Mouse (Mus musculus) gonadal fat pad, adult 2 months (tissue): ENCODE data around the gene Atp6v1e1. TPM values are rescaled to one million over a fixed set of nuclear protein-coding genes. Genes with fewer than 3 reads are reported as not detected.
"Not testable (repeated sequence)": the region's sequence is repeated elsewhere in the genome, so short reads cannot be mapped to it uniquely, and the experiment has no call there.

Source experiments
- DNase-seq: peaks from one replicate; pipeline ENCODE4 v3.0.0-alpha.2; 2012; ENCODE audit warnings: low read depth
- polyA plus RNA-seq: library from polyadenylated mRNA; depleted of rRNA; stranded (reverse); fragments of >200 nt; gene quantifications from 2 replicates; pipeline ENCODE4 v1.2.3, GENCODE M21; 2012; rRNA removed

Atp6v1e1 gene
- polyA plus RNA-seq, result 184 and 241 TPM in 2 replicates

- no peak for DNase-seq
Measured at GRCm38 (mm10) chr6:120822307-120822928, at the start of gene Atp6v1e1. TSS of gene Atp6v1e1 (minus strand) at chr6:120822793.

- no peak for DNase-seq
Measured at GRCm38 (mm10) chr6:120871286-120871685, 48.7 kb upstream of the Atp6v1e1 start.

GRCm38 (mm10) chr6:120868824-120869223 lies 46.2 kb upstream of the Atp6v1e1 start:
- no peak for DNase-seq

DNA sequence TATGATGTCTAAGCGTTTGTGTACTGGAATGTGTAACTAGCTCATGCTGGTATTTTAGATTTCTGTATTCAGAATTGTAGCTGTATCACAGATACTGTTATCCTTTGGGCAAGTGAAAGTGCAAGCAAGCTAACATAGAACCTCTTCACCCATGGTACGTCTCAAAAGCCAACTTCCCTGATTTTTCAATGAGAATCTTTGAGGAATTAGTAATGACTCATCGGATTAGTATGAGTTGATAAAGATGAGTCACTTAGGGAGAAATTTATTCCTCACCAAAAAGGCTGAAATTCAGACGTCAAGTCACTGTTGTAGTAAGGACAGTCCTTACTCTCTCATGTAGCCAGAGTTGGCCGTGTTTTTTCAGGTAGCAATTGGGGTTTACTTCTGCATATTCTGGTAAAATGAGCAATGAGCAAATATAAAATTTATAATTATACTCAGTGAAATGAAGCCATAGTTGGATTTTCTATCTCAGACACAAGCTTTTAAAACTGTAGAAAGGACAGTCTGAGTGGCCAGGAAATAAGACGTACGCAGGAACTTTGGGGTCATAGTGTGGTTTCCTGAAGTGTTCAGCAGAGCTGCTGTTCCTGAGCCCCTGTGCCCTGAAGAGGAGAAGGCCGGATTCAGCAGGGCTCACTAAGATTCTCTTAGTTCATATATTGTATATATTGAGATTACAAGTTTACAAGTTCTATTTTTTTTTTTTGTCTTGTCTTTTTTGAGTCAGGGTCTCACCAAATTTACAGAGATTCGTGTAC lies 43.6 kb upstream of the Atp6v1e1 start:
- no peak for DNase-seq

GRCm38 (mm10) chr6:120860079-120860478 lies 37.5 kb upstream of the Atp6v1e1 start:
- DNase-seq, result no peak

DNA sequence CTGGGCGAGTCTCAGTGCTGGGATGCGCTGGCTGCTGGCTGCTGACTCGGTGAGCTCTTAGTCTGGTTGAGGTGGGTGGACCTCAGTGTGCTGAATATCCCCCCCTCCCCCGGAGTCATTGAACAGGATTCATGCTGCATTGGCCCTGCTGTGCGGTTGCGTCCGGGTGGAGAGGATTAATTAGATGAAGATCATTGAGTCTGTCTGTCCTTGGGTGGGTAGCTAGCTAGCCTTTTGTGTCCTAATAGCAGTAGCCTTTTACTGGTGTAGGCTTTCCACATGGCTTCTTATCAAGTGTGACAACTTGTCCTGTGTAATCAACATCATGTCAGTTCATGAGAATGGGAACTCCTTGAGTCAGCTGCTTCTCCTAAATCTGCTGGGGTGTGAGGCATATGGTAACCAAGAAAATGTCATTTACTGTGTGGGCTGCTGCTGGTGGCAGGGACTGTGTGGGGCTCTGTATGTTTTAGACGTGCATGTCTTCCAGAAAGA lies 35.7 kb upstream of the Atp6v1e1 start:
- DNase-seq, result no peak

DNA sequence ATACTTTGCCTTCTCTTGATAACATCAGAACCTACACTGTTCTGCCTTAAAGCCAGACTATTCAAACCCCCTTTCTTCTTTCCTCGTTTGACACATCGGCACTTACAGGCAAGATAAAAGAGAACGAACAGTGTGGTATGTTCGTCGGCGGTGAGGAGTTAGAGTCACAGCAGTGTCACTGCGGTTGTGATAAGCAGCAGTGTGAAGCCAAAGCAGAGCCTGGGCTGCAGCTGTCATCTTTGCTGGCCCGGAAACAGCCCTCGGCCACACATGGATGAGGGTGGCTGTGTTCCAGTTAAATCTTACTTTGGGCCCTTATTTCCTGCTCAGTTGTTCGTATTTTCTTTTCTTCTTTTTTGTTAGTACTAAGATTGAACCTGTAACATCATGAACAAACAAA lies 31.8 kb upstream of the Atp6v1e1 start:
- no peak for DNase-seq

DNA sequence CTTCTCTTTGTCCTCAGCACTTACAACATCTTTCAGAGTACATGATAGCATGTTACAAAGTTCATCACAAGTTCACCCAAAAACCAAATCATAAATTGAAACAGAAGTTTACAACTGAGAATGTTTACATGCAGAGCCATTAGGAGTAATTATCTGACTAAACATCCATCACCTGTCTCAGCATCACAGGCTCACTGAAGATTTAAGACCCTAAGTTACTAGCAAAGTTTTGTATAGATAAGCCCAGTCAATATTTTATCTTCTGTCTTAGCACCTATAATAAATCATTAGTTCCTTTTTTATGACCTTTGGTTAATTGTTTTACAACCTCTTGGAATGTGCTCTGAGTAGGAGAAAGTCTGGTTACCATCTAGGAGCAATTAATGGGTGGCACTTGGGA lies 28.1 kb upstream of the Atp6v1e1 start:
- DNase-seq, result not testable (repeated sequence)

- no peak for DNase-seq
Measured at GRCm38 (mm10) chr6:120841754-120842153, 19.2 kb upstream of the Atp6v1e1 start.

DNA sequence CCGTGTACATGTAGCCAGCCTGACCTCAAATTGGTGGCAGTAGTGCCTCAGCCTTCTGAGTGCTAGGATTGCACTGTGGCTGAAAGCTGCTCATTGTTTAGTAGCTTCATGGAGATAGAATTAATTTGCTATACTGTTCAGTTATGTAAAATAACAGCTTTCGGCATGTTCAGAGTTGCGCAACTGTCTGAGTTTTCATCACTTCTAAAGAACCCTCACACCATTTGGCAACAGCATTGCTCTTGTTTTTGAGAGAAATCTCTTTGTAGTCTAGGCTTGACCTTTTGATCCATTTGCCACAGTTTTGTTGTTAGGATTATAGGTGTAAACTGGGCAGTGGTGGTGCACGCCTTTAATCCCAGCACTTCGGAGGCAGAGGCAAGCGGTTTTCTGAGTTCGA lies 17.7 kb upstream of the Atp6v1e1 start:
- peak; percentile 74 for DNase-seq

GRCm38 (mm10) chr6:120837152-120837530 lies 14.5 kb upstream of the Atp6v1e1 start:
- no peak for DNase-seq

- DNase-seq, result no peak
Measured at GRCm38 (mm10) chr6:120836389-120837151, 14.0 kb upstream of the Atp6v1e1 start.

- DNase-seq, result no peak
Measured at GRCm38 (mm10) chr6:120835474-120836374, 13.1 kb upstream of the Atp6v1e1 start, which contains the start of gene Bcl2l13. TSS of gene Bcl2l13 (plus strand) at chr6:120836212.

GRCm38 (mm10) chr6:120834766-120835321 lies 12.3 kb upstream of the Atp6v1e1 start:
- no peak for DNase-seq

DNA sequence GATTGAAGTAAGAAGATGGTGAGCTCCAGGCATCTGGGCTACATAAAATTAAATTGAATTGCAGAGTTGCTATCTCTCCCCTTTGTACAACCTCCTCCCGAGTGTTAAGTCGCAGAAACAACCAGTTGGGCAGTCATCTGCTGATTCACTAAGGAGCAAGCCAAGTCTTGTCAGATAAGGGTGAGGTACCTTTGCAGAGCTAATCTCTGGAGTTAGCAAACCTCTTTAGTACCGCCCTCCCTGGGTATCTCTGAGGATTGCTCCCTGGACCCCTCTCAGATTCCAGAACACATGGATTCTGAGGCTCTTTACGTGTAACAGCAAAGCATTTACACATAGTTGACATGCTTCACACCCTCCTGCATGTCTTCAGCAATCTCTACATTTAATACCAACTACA lies 9.5 kb upstream of the Atp6v1e1 start:
- DNase-seq, result no peak

DNA sequence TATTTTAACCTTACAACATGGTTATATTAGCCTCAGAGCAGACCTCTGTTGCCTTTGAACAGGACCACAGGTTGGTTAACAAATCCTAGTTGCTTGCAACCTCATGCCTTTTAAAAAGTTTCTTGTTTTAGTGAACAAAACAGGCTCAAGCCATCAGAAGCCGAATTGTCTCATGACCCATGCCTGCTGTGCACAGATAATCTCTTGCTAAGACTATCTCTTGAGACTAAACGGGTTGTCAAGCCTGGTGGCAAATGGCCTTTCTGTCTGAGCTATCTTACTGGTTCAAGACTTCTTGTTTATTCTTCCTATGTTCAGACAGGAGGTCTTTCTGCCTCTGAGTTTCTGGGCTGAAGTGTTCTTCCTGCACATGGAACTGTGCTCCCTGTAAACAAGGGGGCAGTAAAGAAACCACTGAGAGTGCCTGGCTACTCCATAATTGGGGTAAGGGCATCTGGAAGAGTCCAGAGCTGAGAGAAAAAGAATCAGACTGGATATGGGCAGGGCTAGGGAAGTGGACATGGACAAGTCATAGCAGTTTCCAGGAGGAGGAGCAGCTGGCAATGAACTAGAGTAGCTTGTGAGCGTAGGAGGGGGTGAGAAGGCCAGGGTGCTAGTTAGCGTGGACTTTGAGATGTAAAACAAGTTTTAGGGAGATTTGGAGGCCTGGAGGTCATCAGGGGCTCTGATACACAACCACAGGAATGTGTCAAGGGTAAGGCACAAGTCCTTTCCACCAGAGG lies 8.4 kb upstream of the Atp6v1e1 start:
- no peak for DNase-seq

GRCm38 (mm10) chr6:120830056-120830455 lies 7.5 kb upstream of the Atp6v1e1 start:
- DNase-seq, result no peak

- no peak for DNase-seq
Measured at GRCm38 (mm10) chr6:120822937-120823614, 483 bp upstream of the Atp6v1e1 start.

- DNase-seq, result no peak
Measured at GRCm38 (mm10) chr6:120821715-120822114, 878 bp downstream of the Atp6v1e1 start.

DNA sequence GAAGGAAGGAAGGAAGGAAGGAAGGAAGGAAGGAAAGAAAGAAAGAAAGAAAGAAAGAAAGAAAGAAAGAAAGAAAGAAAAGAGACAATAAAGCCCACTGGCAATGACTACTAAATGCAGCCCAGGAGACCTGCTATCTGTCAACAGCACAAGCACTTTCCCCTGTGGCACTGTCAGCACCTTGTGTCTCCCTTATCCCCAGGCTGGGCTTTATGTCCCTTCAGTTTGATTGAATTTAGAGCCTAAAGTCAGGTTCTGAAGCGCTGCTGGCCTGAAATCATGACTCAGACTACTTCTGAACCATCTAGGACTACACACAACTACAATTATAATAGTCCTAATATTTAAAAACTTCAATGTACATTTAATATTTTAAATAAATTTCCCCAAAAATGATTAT lies 1.7 kb downstream of the Atp6v1e1 start:
- no peak for DNase-seq
